Comparison of ENCODE assay signal across 15 mouse cellular contexts in genomic region chr4:55960063-55960462, GRCm38 (mm10).
A peak's percentile ranks its signal among the peaks of the same experiment; 100 is the strongest.
DNase-seq lines count a peak whose midpoint lies in the region; ATAC-seq lines count a peak whose summit lies in the region.
"Had no signal": no experiment of that assay in that cellular context is flagged by ENCODE, and none has a peak within 500 bp of the region (broad histone marks: within the 10 kb centered on the region; RNA-seq: fewer than 3 reads in every experiment).

No protein-coding gene starts in this region.

- no peak overlapping the region for H3K27ac ChIP-seq in heart, embryonic 12.5 days (ENCODE audit: poor library complexity, severe bottlenecking)
- H3K27ac ChIP-seq in midbrain, embryonic 11.5 days (ENCODE audit: low read depth, low read length): no peak overlapping the region
- H3K27ac ChIP-seq: heart, adult 2 months; limb, embryonic 10.5 days; midbrain, embryonic 10.5 days had no signal

- ATAC-seq in heart, embryonic 12.5 days (ENCODE audit: insufficient number of reproducible peaks, low FRiP score): no peak
- peak; percentile 92 for ATAC-seq in granulocyte monocyte progenitor cell, adult 5-6 weeks (replicated peaks; ENCODE audit: poor library complexity, severe bottlenecking)
- peak; percentile 73 for ATAC-seq in monocyte, adult 5-6 weeks (replicated peaks; ENCODE audit: insufficient number of reproducible peaks, low FRiP score, low TSS enrichment, poor library complexity, severe bottlenecking)
- ATAC-seq in midbrain, embryonic 11.5 days (ENCODE audit: low FRiP score): no peak

- H3K9me3 ChIP-seq in heart, embryonic 12.5 days (replicated peaks): no peaks in the 10 kb centered on the region
- no peaks in the 10 kb centered on the region for H3K9me3 ChIP-seq in midbrain, embryonic 11.5 days (ENCODE audit: control insufficient read depth, low read length)
- H3K9me3 ChIP-seq: limb, embryonic 10.5 days; midbrain, embryonic 10.5 days had no signal

- no peaks in the 10 kb centered on the region for H3K4me1 ChIP-seq in heart, embryonic 12.5 days (replicated peaks)
- no peaks in the 10 kb centered on the region for H3K4me1 ChIP-seq in midbrain, embryonic 11.5 days (ENCODE audit: control insufficient read depth, insufficient read depth, low read length)
- H3K4me1 ChIP-seq: limb, embryonic 10.5 days; midbrain, embryonic 10.5 days had no signal

- H3K36me3 ChIP-seq in heart, embryonic 12.5 days: no peaks in the 10 kb centered on the region
- no peaks in the 10 kb centered on the region for H3K36me3 ChIP-seq in midbrain, embryonic 11.5 days (ENCODE audit: control insufficient read depth, insufficient read depth, low read length)
- H3K36me3 ChIP-seq: limb, embryonic 10.5 days; midbrain, embryonic 10.5 days had no signal

- no peak overlapping the region for H3K4me2 ChIP-seq in heart, embryonic 12.5 days
- no peak overlapping the region for H3K4me2 ChIP-seq in midbrain, embryonic 11.5 days

- H3K9ac ChIP-seq in heart, embryonic 12.5 days: no peak overlapping the region
- no peak overlapping the region for H3K9ac ChIP-seq in midbrain, embryonic 11.5 days (ENCODE audit: low read length)

- DNase-seq in heart, adult 18-20 months: peak; percentile 20 to 25
- peak; percentile 67 for DNase-seq in adrenal gland, adult 8-10 months
- no peak for DNase-seq in testis, postnatal 10 days (ENCODE audit: low spot score)
- DNase-seq in midbrain, embryonic 11.5 days (ENCODE audit: low spot score, missing footprints): no peak
- no peak for DNase-seq in cerebellum, adult 18-20 months
- DNase-seq: cerebellum, adult 9-10 months; kidney, postnatal 14 days; thymus, postnatal 36 days had no signal

- H3K4me3 ChIP-seq in heart, embryonic 12.5 days: no peak overlapping the region
- no peak overlapping the region for H3K4me3 ChIP-seq in midbrain, embryonic 11.5 days (ENCODE audit: low read depth, low read length)
- H3K4me3 ChIP-seq: erythroblast, embryonic 14.5 days; heart, adult 2 months; limb, embryonic 10.5 days; midbrain, embryonic 10.5 days had no signal

- 82% methylated on average over 1 of the region's 1 CpGs for WGBS in heart, embryonic 12.5 days
- 82% methylated on average over 1 of the region's 1 CpGs for WGBS in midbrain, embryonic 11.5 days

- H3K27me3 ChIP-seq in heart, embryonic 12.5 days (replicated peaks): no peaks in the 10 kb centered on the region
- no peaks in the 10 kb centered on the region for H3K27me3 ChIP-seq in midbrain, embryonic 11.5 days (ENCODE audit: control insufficient read depth, insufficient read depth, low read length)

Comparison
In these comparisons a context has a peak if more than half of its experiments do, and no peak if none do; other contexts are left out.
1. DNase-seq: peak in heart, adult 18-20 months (2 of 2) and adrenal gland, adult 8-10 months (single experiment); none in testis, postnatal 10 days (single experiment), midbrain, embryonic 11.5 days (single experiment) and cerebellum, adult 18-20 months (0 of 2).
2. ATAC-seq: peak in granulocyte monocyte progenitor cell, adult 5-6 weeks (single experiment) and monocyte, adult 5-6 weeks (single experiment); none in heart, embryonic 12.5 days (single experiment) and midbrain, embryonic 11.5 days (single experiment).